Mouse (Mus musculus) CD8-positive naive resting alpha-beta T cell, adult 2 months (primary cell): Measurements from ENCODE around the gene Tmem211.

ENCODE experiments used
- DNase-seq, 2 experiments: peaks; one replicate each; pipeline ENCODE4 v3.0.0; 2022; ENCODE audit warnings: low read depth in 2 of 2, low spot score in 2 of 2

Tmem211 gene

DNA sequence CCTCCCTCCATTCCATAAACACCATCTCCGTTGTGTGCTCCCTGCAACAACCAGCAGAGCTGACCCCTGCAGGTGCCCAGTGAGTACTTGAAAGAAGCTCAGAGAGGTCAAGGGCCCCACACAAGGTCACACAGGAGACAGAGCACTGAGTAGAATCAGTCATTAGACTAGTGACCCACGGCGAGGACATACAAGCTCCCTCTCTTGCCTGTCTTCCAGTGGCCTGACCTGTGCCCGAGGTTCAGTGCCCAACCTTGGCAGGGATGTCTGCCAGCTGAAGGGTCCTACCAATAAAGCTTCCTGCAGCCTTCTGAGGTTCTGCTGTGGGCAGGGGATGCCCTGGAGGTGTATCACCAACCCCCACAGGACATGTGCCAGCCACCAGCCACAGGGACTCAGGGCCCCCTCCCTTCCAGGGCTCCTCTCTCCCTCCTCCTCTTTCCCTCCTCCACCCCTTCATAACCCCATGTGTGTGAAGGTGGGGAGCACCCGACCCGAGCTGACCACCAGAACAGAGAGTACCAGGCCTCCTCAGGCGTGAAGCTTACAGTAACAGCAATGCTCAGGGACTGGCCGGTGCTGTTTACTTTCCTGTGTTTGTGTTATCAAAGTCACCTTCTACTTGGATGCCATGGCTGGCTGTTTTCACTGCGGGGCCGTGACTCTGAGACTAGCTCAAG lies 14.4 kb upstream of the Tmem211 start:
- DNase-seq, result no peak

DNA sequence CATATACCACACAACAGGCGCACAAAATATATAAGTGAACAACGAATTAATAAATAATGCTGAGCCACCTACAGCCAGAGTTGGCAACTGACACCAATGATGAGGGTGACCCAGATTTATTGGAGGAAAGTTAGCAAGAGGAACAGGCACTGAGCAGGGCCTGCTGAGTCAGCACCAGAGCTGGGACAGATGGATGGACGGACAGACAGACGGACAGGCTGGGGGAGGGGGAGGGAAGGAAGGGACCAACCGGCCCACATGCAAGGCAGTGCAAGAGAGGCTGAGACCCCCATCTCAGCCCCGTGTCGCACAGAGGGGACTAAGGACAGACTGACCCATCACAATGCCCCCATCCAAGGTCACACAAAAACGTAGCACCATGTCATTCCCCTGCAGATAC lies 12.7 kb upstream of the Tmem211 start:
- DNase-seq, result no peak

DNA sequence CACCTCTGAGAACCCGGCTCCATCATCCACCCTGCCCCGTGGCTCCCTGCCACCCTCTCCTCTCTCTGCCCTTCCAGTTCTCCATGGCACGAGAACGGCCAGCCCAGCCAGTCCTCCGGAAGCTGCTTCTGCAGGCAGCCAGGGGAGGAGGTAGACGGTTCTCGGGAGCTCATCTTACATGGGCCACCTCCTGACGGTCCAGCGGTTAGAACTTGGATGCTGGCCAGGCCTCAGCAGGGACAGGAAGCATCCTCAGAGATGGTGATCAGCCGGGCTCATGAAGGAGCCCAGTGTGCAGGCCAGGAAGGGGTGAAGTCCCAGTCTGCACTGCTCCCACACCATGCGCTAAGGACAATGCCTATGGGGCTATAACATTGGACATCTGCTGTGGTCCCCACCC lies 12.3 kb upstream of the Tmem211 start:
- no peak for DNase-seq

DNA sequence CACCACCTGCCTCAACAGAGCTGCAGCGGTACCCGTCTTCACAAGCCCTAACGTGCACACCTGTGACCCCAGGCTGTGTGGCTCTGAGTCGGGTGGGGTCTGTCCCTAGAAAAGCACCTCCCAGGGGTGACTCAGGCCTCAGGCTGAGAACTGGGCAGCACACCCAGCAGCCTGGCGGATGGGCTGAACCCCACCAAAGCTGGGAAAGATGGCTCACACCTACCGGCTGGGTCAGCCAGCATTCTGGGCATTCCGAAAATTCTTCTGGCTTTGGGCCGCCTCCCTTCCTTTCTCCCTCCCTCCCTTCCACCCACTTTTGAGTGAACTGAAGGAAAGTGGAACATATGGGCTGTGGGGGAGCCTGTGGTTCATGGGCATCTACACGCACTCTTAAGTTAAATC lies 11.1 kb upstream of the Tmem211 start:
- no peak for DNase-seq

DNA sequence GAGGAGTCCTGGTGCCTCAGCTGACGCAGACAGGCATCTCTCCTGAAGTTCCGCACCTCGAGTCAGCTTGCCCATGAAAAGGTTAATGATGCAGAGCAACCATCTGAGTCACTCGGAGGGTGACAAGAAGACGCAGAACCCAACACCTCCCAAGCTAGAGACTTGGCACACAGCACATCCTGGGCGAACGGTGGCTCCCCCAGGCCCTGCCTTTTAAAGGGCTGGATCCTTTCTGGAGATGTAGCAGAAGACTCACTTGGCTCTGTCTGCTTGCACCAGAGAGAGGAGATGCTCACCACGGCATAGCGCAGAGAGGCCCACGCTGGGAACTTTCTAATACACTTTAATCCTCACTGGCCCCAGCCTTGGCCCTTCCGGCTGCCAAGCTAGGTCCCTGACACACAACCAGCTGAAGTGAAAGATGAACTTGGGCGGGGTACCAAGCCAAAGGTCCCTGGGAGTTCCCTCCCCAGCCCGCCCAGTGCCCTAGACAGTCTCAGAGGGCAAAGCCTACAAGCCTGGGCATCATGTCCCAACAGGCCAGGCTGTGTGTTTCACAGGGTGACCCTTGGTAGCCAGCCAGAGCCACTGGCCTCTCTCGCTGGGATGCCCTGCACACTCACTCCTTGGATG lies 10.3 kb upstream of the Tmem211 start:
- no peak for DNase-seq

DNA sequence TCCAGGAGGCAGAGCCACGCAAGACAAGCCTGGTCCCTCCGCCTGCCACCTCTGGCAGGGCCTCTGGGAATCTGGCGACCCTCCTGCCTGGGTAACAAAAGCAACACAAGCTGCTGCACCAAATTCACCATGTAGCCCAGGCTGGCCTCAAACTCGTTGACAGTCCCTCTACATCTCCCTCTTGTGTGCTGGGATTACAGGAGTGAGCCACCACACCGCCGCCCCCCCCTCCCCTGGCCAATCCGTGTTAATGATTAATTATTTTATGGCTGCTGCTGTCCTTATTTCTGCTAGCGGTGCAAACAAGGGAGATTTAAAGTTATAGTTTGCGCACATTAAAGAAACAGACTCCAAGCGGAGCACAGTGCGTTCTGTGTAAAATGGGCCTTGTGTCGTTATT lies 9.6 kb upstream of the Tmem211 start:
- no peak for DNase-seq

DNA sequence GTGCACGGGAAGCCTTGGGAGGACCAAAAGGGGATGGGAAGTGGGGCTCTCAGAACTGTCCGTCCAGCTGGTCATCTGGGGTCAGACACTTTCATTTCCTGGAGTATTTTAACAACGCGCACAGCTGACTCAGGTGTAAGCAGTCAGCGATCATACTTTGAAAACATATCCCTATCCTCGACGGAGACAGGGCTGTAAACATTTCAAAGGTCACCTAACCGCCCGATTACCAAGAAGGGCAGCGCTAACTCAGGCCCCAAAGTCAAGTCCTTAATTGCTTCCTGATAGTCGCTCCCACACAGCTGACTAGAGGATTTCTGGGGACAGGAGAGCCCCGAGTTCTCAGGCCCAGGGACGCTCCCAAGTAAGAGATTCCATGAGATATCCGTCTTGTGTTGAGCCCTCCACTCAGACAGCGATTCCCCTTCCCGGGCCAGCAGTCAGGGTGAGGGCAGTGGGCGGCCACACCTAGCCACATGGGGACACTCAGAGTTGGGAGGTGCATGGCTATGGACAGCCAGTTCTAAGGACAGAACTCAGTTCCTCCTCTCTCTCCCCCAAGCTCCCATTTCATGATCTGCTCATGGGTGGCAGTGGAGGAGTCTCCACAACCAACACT lies 8.0 kb upstream of the Tmem211 start:
- DNase-seq, result no peak

DNA sequence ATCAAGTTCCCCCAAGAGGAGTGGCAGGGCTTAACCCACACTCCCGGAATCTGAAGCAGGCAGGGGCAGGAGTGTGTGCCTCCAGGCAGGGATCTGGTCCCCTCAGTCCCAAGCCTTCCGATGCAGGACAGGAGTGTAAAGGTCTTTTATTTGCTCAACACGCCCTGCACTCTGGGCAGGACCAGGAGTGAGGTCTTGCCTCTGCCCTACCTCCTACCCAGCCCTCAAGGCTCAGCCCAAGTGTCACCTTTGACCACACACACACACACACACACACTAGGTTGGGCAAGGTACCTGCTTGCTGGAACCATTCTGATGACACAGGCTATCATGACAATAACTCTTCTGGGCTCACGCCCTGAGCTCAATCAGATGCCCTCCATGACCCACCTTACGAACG lies 7.3 kb upstream of the Tmem211 start:
- DNase-seq, result no peak

DNA sequence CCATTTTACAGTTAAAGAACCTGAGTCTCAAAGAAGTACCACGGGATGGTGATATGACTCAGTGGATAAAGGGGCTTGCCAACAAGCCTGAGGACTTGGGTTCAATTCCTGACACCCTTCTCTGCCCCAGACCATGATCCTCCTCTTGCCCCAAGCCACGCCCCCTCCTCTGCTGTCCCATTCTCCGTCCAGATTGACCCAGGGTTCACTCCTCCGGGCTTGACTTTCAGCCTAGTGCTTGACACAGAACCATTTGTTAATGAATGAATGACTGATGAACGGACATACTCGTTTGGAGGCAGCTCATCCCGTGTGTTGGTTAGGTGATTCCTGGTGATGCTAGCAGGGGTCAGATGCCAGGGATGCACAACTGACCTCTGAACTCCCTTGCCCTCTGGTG lies 6.8 kb upstream of the Tmem211 start:
- DNase-seq, result no peak

DNA sequence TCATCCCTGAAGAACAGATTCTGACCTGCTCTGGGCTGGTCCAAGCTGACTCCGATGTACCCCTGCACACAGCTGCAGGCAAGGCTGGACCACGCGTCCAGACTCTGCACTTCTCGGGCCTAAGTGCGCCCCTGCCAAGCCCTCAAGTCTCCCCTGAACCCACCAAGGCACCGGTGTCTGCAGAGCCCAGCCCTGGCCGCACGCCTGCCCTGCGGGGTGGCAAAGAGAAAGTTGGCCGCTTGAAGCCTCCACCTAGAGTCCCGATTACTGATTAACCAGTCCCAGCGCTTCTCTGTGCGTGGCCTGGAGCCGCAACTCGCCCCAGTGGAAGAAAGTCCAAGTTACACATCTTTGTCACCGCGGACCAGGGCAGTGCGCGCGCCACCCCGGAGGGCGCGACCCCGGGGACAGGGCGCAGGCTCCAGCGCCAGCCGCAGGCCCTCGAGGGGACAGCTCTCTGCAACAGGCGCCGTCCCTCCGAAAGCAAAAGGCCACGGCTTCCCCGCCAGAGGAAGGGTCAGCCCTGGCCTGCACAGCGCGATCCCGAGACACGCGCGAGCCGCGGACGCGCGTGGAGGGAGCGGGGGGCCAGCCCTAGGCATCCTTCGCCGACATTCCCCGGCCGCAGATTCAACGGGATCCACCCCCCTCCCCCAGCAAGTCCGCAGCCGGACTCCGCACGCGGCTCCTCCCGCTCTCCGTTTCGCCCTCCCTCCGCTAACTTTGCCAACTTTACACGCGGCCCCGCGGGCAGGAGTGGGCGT lies 6.1 kb upstream of the Tmem211 start:
- DNase-seq, result no peak

DNA sequence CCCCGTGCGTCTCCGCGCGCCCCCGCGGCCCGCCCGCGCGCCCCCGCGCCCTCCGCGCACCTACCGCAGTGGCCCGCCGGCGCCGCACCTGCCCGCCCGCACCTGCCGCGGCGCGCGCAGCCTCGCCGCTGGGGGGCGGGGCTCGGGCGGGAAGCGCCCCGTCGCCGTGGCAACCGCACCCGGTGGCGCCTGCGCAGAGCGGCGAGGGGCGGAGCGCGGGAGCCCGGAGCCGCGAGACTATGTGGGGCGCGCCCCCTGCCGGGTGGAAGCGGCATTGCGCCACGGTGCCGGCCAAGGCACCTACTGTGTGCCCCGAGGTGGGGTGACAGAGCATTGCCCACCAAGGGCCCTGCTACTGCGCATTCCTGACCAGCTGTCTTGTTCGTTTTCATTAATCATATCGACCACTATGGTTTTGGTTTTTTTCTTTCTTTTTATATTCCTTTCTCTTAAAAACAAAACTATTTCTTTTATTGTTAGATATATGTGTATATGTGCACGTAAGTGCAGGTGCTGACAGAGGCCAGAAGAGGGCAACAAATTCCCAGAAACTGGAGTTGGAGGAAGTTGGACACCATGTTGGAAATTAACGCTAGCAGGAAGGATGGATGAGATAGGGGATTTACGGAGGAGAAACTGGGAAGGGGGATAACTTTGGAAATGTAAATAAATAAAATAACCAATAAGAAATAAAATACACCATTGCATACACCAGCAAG lies 5.4 kb upstream of the Tmem211 start, which contains the start of gene 2900026A02Rik:
Gene 2900026A02Rik (minus strand): TSS at position 90 of the 719 bp plus-strand sequence.
- no peak for DNase-seq

DNA sequence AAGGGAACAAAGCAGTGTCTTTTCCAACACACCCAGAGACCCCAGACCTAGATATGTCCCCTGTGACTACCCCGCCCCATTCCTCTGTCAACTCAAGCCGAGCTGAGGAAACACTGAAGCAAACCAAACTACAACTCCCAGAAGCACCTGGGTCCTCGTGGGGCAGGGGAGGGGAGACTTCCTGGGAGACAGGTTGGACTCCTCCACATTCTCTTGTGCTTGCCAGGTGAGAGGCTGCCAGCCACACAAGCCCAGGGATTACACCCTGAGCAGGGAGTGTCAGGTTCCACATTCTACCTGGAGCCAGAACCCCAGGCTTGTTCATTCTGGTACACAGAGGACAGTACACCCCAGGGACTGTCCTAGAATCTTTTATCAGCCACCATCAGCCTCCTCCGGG lies 2.8 kb upstream of the Tmem211 start:
- no peak for DNase-seq

DNA sequence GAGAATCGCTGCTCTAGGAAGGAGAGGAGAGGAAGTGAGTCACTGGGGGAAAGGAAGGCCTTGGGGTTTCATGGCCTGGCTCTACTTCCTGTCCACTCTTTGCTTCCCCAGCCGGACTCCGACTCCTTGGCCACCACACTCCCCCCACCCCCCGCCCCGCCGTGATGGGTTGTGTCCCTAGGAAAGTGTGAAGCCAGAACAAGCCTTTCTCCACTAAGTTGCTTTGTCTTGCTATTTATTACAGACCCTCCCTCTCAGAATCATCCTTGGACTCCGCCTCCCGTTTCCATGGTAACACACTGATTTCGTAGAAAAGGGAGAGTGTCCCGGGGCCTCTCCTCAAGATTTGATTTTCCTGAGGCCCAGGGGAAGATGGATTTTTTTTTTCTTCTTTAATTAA lies 1.4 kb upstream of the Tmem211 start:
- no peak for DNase-seq

DNA sequence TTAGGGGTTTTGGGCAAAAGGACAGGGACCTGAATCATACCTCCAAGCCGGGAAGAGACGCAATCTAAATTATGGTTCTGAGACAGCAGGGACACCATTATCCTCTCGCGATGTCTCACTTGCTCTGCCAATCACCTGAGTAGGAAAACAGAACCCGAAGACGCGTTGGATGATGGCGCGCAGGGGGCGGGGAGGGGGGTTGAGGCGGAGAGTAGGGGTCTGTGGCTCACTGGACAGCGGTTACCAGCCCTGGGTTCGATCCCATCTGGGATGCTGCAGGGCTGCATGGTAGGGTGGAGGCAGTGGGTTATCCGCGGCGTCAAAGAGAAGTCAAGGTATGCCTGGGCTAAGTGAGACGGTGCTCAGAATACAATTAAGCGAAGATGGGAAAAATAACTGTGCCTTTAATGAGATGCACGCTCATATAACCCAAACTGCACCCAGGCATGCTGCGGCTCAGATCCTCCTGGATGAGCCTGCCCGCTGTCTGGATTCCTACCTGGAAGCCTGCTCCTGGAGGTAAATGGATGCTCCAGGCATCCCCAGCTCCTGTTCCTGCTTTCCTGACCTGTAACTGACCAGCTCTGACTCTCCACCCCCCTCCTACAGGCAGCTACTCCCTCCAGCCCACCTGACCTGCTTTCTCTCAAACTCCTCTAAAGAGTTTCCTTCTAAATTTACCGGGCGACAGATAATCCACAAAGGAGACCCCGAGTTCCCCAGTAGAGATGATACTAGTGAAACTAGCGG lies 848 bp upstream of the Tmem211 start:
- no peak for DNase-seq

DNA sequence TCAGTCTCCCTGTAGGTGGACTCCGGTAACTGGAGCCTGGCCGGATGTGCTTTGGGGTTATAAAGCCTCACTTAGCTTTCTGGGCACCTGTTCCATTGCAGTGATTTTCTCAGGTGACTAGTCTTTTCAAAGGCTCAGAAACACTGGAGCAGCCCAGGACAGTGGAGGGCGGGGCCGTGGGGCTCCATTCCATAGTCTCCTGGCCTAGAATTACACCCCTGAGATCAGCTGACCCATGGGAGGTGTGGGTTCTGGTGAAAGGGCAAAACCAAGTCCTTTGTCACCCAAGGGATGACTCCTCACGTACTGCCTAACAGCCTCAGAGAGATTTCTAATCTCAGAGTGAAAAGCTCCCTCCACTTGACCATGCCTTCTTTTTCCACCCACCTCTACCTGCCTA lies 3.5 kb downstream of the Tmem211 start:
- DNase-seq, result no peak

DNA sequence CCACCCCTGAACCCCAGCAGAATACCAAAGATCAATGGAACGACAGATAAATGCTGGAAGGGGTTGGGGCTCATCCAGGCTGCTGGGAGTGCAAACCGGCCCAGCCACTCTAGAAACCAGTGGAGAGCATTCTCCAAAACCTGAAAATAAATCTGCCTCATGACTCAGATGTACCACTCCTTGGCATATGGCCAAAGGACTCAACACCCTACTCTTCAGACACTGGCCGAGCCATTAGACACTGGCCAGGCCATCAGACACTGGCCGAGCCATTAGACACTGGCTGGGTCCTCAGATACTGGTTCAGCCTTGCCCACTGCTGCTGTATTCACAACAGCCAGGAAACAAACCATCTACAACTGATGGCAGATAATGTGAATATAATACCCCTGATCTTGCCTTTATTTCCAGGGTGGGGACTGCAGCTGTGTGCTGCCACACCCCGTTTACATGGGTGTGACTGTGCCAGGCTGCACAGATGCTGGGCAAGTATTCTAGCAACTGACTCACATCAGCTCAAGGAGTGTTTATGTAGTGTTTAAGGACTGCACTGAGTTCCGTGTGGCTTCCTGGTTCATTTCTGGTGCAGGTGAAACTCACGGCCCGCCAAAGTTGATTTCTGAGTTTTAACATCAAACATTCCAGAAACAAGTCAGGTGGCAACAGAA lies 22.7 kb downstream of the Tmem211 start:
- no peak for DNase-seq

DNA sequence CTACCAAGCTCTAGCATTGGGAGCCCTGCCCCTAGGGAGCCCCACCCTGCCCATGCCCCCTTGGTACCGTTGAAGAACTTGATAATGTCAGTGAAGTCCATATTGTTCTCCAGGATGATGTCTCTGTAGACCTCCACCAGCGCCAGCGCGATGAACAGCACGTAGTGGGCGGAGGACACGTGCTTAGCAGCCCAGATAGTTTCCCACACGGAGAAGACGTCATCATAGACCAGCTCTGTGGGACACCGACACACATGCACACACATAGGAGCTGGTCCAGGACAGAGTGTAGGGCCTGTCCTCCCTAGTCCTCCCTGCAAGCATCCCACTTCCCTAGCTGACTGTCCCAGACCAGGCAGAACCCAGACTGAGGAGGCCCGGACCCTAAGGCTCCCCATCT lies 24.1 kb downstream of the Tmem211 start:
- no peak for DNase-seq

DNA sequence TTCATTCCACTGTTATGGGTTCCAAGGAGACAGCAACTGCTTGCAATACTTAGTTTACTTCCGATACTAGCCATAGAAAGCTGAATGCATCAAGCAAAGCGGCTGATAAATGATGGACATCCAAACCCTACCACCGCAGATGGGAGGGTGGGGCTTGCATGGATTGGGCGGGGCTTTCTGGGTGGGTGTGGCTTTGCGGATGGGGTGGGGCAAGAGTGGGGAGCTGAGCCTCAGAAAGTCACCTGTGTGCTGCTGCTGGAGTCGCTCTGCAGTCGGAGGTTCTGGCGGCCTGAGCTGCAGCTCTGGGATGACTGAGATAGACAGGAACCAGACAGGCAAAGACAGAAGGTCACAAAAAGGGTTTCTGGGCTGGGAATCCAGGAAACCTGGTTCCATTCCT lies 38.9 kb downstream of the Tmem211 start:
- DNase-seq, result no peak

DNA sequence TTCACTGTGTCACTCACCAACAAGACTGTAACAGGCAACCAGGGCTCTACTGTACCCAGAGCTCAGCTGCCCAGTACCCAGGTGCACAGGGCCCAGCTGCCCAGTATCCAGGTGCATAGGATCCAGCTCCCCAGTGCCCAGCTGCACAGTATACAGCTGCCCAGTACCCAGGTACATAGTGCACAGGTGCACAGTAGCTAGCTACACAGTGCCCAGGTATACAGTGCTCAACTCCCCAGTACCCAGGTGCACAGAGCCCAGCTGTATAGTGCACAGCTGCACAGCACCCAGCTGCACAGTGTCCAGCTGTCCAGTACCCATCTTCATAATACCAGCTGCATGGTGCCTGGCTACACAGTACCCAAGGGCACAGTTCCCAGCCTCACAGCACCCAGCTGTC lies 41.5 kb downstream of the Tmem211 start:
- no peak for DNase-seq

DNA sequence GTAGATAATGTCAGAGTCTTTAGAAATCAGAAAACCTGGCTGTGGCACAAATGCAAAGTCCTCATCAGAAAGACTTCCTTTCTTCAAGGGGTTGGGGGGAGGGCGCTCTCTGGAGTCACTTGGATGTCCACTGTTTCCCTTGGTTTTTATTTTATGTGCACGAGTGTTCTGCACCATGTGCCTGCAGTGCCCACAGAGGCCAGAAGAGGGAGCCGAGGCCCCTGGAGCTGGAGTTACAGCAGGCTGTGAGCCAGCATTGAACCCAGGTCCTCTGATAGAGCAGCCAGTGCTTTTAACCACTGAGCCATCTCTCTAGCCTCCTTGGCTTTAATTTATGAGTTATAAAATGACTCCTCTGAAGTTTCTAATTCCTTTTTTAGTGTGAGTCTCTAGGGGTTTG lies 43.3 kb downstream of the Tmem211 start:
- DNase-seq, result no peak
